Mouse (Mus musculus): ENCODE measurements around the gene Stmn1. TPM values are rescaled to one million over a fixed set of nuclear protein-coding genes. Genes with fewer than 3 reads are reported as not detected.
A peak's percentile ranks its signal among the peaks of the same experiment; 100 is the strongest.

Stmn1 gene
- 1,000 to 10,000 TPM; 1,227 to 1,286 TPM for total RNA-seq (2021)
- long read RNA-seq, experiment 1, transcript Stmn1-203 (4 exons, 967 nt), result minor isoform, 10 of 278 reads
- long read RNA-seq, experiment 1, transcript Stmn1-201 (5 exons, 1,060 nt), result major isoform, 249 of 278 reads
- long read RNA-seq, experiment 1, partial matches to known transcripts, result 15 of 278 reads
- long read RNA-seq, experiment 1, other reads (novel, unspliced or antisense), result 4 of 278 reads
- long read RNA-seq, experiment 2, transcript Stmn1-201 (5 exons, 1,060 nt), result major isoform, 239 of 273 reads
- long read RNA-seq, experiment 2, transcript Stmn1-203 (4 exons, 967 nt), result minor isoform, 14 of 273 reads
- long read RNA-seq, experiment 2, partial matches to known transcripts, result 7 of 273 reads
- long read RNA-seq, experiment 2, other reads (novel, unspliced or antisense), result 13 of 273 reads

DNA sequence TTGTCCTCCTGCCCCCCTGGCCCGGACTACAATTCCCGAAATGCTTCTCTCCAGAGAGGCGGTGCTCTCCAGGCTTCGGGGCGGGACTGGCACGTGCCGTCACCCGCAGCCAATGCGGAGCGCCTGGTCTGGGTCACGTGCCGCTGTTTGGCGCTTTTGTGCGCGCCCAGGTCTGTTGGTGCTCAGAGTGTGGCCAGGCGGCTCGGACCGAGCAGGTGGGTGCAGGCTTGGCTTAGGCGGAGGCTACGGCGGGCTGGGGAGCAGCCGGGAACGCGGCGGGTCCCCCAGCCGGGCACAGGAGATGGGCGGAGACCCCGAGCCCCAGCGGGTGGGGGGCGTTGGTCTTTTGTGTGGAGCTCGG lies at the start of gene Stmn1:
TSS of gene Stmn1 (plus strand) at position 106 of the 361 bp plus-strand sequence.
- peak; percentile 95 to 96 for DNase-seq (ENCODE audit: low spot score in 2 of 2)
- intact Hi-C loops (cut with DNase I), result loop anchor here (2.0 kb wide), 1 partner anchor 71 kb away; the partner anchor contains the start of gene Pafah2

DNA sequence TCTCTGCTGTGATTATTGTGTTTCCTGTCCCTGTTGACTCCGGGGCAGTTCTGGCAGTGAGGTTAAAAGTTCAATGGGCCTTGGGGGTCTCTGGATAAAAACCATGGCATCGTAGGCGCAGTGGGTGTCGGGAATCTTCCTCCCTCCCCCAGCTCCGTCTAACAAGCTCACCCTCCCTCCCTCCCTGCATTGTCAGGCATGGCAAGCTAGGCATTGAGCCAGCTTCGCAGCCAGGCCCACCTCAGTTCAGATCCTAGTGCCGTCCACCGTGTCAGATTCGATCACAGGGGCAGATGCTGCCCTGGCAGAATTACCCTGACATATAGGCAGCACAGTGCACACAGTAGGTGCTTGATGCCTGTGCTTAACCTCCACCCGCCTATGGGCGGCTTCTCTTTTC lies 46.1 kb upstream of the Stmn1 start:
- intact Hi-C loops (cut with DNase I), result no loop called here
- DNase-seq (ENCODE audit: low spot score in 2 of 2), result no peak

DNA sequence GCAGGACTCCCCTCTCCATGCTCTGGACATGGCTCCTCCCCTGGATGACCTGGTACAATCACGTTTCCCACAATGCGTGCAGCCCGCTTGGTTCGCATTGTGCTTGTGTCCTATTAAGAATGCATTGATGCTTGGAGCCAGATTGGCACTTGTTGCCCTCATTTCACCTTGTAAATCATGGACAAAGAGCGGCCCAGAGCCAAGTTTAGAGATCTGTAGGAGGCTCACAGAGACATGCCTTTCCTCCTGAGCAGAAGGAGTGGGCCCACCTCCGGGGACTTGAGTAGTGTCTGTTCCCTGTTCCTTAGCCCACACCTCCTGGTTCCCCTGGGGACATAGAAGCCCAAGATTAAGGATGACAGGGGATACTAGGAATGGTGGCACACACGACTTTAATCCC lies 44.2 kb upstream of the Stmn1 start:
- intact Hi-C loops (cut with DNase I), result no loop called here

DNA sequence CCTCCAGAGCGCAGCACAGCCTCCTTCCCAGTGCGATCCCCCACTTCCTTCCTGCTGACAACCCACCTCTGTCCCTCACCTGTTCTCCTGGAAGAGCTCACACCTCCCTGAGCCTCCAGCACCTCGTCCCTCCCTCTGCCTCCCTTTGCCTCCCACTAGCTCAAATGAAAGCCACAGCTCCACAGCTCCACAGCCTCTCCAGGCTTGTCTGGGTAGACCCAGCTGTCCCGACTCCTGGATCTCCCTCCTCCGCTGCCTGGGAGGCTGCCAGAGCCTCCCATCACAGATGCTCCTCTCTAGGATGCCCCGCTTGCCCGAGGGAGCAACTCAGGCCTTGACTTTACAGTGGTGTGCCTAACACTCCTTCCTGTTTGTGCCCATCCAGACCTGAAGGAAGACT lies 43.0 kb upstream of the Stmn1 start:
- intact Hi-C loops (cut with DNase I), result no loop called here
- DNase-seq (ENCODE audit: low spot score in 2 of 2), result no peak

More for the DNA sequence above, 44.2 kb upstream of the Stmn1 start:
- DNase-seq (ENCODE audit: low spot score in 2 of 2), result no peak

DNA sequence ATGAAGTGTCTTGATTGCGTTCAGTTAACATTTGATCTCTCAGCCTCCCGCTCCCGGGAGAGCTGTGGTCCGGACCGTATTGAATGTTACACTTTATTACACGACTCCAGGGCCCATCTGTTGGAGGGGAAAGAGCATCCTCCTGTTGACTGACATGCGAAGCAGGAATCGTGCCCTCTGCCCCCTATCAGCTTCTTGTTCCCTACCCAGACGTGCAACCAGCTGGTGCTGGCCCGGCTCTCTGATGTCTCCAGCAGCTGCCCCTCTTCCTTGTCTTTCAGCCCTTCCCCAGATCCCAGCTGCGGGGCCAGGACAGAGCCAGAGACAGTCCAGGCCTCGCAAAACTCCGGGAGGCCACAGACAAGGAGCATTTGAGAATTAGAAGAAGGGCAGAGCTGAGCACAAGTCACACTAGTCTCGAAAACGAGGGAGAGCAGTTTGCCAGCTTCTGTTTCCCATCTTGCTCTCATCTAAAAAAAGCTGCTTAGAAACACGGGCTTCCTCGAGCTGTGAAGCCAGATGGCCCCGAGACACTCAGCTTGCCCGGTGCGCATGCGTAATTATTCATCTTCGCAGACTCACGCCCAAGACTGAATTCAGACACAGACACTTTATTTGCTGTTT lies 37.6 kb upstream of the Stmn1 start:
- peak; percentile 94 to 98 for DNase-seq (ENCODE audit: low spot score in 2 of 2)
- intact Hi-C loops (cut with DNase I), result no loop called here

DNA sequence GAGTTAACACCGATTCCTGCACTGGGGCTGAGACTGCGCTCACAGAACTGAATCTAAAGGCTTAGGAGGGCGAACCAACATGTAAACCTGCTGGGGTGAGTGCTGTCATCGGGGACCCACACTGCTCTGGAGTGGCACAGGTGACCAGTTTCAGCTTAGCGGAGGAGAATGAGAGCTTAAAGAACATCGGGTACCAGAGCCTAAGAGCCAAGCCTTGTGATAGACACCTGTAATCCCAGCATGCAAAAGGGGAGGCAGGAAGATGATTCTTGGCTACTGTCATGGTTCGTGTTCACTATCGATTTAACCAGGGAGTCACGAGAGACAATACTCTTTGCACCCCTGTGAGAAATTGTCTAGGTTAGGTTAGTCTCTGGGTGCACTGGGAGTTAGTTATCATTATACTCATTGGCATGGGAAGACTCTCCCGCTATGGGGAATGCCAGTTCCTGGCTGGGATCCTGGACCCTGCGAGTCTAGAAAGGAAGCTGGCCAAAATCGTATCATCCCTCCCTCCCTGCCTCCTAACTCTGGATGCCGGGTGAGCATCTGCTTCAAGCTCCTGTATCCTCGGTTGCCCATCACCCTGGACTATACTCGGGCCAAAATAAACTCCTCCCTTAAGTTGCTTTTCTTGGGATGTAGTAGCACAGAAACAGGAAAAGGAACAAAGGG lies 35.3 kb upstream of the Stmn1 start:
- intact Hi-C loops (cut with DNase I), result no loop called here
- no peak for DNase-seq (ENCODE audit: low spot score in 2 of 2)

DNA sequence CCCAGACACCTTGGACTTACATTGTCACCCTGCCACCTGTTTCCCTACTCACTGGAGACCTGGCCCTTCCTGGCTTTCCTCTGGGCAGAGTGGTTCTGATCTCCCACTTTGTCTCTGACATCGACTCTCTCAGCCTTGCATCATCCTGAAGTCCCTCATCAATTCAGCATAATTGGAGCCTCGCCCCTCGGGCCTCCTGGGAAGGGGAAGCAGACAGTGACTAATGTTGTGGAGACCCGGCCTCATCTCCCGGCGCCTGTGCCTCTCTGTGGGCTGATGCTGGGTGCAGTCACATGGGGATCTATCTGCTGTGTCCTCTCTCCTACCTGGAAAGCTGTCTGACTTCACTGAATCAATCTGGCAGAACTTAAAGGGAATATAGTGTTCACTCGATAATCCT lies 31.9 kb upstream of the Stmn1 start:
- DNase-seq (ENCODE audit: low spot score in 2 of 2), result no peak
- intact Hi-C loops (cut with DNase I), result loop anchor here (5.0 kb wide), 1 partner anchor 34 kb away; no protein-coding TSS in a partner anchor

DNA sequence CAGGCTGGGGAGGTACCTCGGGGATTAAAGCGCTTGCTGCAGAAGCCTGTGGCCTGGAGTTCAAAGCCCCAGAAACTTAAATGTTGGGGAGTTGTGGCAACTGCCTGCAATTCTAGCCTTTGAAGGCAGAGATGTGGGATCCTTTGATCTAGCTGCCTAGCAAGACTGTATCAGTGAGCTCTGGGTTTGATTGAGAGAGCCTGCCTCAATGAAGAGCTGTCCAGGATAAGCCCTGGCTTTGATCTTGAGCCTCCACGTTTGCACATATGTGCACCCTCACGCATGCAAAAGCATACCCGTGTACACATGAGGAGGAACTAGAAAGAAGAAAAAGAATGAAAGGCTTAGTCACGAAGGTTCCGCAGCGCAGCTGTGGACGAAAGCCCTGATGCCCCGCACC lies 31.5 kb upstream of the Stmn1 start:
- intact Hi-C loops (cut with DNase I), result loop anchor here (5.0 kb wide), 1 partner anchor 34 kb away; no protein-coding TSS in a partner anchor
- no peak for DNase-seq (ENCODE audit: low spot score in 2 of 2)

DNA sequence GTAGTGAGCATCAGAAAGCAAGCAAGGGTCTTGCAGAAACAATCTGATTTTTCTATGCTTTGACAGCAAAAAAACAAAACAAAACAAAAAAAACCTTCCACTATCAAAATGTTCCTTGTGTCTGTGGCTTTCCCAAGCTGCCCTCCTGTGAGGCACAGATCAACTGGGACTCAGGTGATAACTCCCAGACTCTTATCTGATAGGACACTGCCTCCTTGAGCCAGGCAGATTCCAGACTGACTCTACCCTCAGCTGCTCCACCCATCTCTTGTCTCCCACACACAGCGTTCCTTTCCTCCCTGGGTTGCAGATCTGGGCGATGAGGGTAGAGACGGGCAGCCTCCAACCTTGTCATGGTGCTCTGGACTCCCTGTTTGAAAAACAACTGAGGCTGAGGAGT lies 29.0 kb upstream of the Stmn1 start:
- no peak for DNase-seq (ENCODE audit: low spot score in 2 of 2)
- intact Hi-C loops (cut with DNase I), result loop anchor here (5.0 kb wide), 1 partner anchor 37 kb away; no protein-coding TSS in a partner anchor

DNA sequence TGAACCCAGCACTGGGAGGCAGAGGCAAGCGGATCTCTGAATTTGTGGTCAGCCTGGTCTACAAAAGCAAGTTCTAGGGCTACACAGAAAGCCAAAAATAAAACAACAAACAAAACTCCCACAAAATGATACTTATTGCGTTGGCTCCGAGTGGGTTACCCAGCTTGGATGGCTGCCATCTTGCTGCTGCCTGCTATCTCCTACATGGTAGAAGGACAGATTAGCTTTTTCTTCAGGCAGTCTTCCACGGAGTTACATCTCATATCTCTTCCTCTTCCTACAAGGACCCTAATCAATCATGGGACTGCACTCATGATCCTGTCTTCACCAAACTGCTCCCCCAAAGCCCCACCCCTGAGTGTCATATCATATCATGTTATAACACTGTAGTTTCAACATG lies 28.2 kb upstream of the Stmn1 start:
- DNase-seq (ENCODE audit: low spot score in 2 of 2), result no peak
- intact Hi-C loops (cut with DNase I), result loop anchor here (5.0 kb wide), 1 partner anchor 38 kb away; no protein-coding TSS in a partner anchor

DNA sequence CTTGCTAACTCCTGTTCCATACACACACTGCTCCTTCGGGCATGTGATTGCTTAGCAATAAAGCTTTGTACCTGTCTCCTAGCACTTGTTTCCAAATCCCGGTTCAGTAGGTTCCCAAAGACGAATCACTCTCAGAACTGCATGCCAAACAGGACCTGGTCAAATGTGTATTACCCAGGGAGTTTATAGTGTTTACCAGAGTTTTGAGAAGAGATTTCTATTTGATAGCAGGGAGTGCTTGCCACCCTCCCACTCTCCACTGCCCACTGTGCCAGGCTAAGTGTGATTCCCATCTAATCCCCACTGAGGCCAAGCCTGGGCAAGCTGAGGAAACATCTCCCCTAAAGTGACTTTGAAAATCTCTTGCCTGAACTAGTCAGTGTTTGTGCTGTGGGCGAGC lies 25.9 kb upstream of the Stmn1 start:
- intact Hi-C loops (cut with DNase I), result no loop called here
- no peak for DNase-seq (ENCODE audit: low spot score in 2 of 2)

DNA sequence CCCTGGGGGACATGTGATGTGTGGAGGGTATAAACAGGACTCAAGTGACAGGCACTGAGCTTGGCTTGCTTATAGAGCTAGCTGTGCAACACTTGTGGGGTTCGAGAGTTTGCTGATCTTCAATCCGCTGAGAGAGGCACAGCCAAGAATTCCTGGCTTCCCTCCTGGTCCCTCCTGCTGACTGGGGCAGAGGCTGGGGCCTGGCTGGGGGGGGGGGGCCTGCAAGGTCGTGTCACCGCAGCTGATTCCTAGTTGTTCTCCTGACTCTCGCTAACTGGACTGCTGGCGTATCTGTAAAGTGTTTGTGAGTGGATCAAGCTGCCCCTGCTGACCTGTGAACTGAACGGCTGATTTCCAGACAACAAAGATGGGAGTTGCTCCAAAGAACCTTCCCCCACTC lies 24.5 kb upstream of the Stmn1 start:
- DNase-seq (ENCODE audit: low spot score in 2 of 2), result no peak
- intact Hi-C loops (cut with DNase I), result no loop called here

DNA sequence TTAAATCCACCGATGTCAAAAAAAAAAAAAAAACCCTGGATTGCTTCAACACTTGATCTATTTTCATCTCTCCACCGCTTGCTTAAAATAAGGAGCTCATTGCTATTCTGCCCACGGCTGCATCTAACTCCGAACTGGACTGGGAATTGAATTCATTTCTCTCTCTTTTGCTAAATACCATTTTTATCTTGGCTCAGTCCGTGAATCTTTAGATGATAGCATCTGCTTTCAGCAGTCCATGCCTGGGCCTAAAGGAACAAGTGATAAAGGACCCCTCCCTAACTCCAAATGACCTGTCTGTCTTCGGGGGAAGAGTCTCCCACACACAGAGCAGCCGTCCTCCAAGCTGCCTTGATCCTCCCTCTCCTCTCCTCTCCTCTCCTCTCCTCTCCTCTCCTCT lies 23.2 kb upstream of the Stmn1 start:
- intact Hi-C loops (cut with DNase I), result loop anchor here (5.0 kb wide), 1 partner anchor 48 kb away; the partner anchor contains the start of gene Pafah2
- peak; percentile 71 to 86 for DNase-seq (ENCODE audit: low spot score in 2 of 2)

DNA sequence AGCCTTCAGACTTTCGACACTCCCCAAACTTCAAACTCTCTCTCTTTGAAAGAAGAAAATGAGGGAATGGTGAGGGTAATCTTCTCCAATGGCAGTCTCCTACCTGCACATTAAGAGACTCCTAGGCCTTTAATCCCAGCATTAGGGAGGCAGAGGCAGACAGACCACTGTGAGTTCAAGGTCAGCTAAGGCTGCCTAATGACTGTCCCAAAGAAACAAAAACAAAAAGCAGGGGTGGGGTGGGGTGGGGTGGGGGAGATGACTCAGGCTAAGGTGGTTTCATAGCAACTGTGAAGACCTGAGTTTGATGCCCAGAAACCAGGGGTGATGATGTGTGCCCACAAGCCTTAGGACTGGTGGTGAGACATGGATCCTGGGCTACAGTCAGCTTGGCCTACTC lies 22.6 kb upstream of the Stmn1 start:
- DNase-seq (ENCODE audit: low spot score in 2 of 2), result no peak
- intact Hi-C loops (cut with DNase I), result loop anchor here (5.0 kb wide), 1 partner anchor 48 kb away; the partner anchor contains the start of gene Pafah2

DNA sequence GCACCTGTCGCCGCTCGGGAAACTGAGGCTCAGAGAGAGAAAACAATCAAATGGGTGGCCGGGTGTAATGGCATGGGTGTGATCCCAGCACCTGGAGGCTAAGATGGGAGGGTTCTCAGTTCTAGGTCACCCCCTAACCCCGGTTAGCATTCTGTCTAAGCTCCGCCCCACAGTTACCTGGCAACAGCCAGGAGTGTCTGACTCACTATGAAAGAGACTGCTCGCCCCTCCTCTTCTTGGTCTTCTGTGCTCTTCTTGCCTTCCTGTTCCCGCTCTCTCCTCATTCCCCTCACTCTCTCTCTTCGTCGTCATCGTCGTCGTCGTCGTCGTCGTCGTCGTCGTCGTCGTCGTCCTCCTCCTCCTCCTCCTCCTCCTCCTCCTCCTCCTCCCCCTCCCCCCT lies 20.2 kb upstream of the Stmn1 start:
- intact Hi-C loops (cut with DNase I), result loop anchor here (5.0 kb wide), 1 partner anchor 51 kb away; the partner anchor contains the start of gene Pafah2
- DNase-seq (ENCODE audit: low spot score in 2 of 2), result no peak

DNA sequence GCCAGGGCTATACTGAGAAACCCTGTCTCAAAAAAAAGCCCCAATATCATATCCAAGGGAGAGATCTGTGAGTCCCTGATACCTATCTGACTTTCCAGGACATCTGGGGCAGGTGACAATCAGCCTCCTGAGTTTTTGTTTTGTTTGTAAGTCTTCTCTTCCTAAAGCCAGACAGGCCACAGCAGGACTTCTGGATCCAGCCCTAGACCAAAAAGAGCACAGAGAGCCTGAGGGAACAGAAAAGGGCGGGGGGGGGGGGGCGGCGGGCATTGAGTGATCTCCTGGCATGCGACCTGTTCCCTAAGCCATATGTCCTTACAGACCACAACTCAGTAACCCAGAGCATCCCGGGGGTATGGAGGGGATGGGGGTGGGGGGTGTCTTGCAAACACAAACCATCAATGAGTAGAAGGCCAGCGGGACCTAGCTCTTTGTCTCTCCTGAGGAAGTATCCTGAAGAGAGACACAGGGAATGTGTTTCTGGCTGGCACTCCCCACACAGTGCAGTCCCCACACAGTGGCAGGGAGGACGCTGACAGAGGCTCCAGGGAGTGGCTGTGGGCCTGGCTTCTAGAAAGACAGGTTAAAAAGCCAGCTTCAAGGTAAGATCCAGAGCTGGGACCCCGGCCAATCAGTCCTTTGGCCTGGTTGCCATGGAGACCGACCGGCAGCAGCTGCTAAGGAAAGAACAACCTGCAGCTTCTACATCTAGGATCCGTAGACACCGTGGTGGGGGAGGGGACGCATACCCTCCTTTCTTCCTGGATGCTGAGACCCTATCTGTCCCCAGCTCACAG lies 18.3 kb upstream of the Stmn1 start:
- intact Hi-C loops (cut with DNase I), result loop anchor here (5.0 kb wide), 1 partner anchor 52 kb away; the partner anchor contains the start of gene Pafah2
- no peak for DNase-seq (ENCODE audit: low spot score in 2 of 2)

DNA sequence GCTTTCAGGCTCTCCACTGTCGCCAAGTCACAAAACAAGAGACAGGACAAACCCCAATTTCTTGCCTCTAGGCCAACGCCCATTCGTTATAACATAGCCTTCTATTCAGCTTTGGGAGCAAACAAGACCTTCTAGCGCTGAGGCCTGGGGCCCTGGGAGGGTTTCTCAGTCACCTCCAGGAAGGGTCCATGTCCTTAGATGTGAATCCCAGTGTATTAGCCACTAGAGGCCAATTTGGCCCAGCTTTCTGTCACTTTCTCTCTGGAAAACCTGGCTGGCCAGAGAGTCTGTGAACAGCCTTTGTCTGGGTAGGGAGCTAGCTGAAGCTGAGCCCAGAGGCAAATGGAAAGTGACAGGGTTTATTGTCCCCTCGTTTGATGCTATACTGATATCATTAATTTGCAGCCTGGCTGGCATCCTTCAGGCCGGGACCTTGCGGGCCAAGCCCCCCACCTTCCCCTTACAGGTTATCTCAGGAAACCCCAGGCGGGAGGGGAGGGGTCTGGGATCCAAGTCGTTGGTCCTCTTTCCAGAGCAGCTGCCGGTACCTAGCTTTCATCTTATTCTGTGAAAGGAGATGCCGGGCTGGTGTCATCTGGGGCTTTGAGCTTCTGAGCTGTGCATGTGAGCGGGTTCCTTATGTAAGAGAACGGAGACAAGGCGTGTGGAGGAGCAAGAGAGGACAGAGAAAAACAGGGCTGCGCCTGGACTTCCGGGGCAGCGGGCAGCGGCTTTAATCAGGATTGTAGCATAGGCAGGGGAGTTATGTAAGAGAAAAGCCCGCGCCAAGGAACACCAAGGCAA lies 17.5 kb upstream of the Stmn1 start:
- intact Hi-C loops (cut with DNase I), result no loop called here
- DNase-seq (ENCODE audit: low spot score in 2 of 2), result peak; percentile 57 to 71

DNA sequence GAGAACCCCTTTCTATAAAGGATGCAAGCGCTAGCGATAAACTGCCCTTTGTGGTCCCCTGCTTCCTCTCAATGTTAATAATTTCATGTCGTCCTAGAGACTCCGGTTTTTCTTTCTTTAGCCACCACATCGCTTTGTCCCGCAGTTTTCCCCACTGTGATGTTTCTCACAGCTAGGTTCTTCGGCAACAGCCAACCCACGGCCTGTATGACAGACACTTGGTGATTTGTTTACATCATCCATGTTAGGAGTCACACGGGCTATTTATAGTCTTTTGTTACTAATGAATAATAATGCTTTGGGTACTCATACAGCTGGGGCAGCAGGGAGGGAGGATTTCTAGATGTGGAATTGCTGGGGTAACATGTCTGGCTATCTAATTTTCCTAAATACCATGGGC lies 16.6 kb upstream of the Stmn1 start:
- no peak for DNase-seq (ENCODE audit: low spot score in 2 of 2)
- intact Hi-C loops (cut with DNase I), result no loop called here

Measured in left cerebral cortex, postnatal 14 days (tissue).